Mouse (Mus musculus) midbrain, embryonic 14.5 days (tissue): ENCODE measurements around the gene Hhipl1. TPM values are rescaled to one million over a fixed set of nuclear protein-coding genes. Genes with fewer than 3 reads are reported as not detected.

Source experiments
- ATAC-seq: fragments of 200-750 bp; cut with Nextera tagmentation; 2 replicates; pipeline ENCODE4 v1.8.0; 2017; ENCODE audit warnings: moderate number of reproducible peaks, moderate library complexity; ENCODE audit not compliant: low FRiP score, low TSS enrichment
- DNase-seq: peaks from one replicate; pipeline ENCODE4 v3.0.0-alpha.2; 2015
- H3K27ac ChIP-seq: fragments of 300-500 bp; sonication (generic); replicated peaks from 2 replicates; pipeline ENCODE4 v1.5.1; 2014; ENCODE audit warnings: mild to moderate bottlenecking, low read depth, low read length, moderate library complexity
- H3K27me3 ChIP-seq: fragments of 300-500 bp; sonication (generic); 2 replicates; pipeline ENCODE4 v1.6.1; 2014; ENCODE audit warnings: low read length, control low read depth, mixed read lengths; ENCODE audit not compliant: control insufficient read depth, insufficient read depth
- H3K36me3 ChIP-seq: fragments of 300-500 bp; sonication (generic); 2 replicates; pipeline ENCODE4 v1.6.1; 2014; ENCODE audit warnings: low read length, control low read depth; ENCODE audit not compliant: control insufficient read depth, insufficient read depth
- H3K4me1 ChIP-seq: fragments of 300-500 bp; sonication (generic); 2 replicates; pipeline ENCODE4 v1.6.1; 2014; ENCODE audit warnings: mild to moderate bottlenecking, antibody characterized with exemption, low read length, control low read depth; ENCODE audit not compliant: control insufficient read depth, insufficient read depth
- H3K4me2 ChIP-seq: fragments of 300-500 bp; sonication (generic); 2 replicates; pipeline ENCODE4 v1.6.1; 2014; ENCODE audit warnings: mild to moderate bottlenecking, low read length, moderate library complexity
- H3K4me3 ChIP-seq: fragments of 300-500 bp; sonication (generic); replicated peaks from 2 replicates; pipeline ENCODE4 v1.5.1; 2014; ENCODE audit warnings: low read depth, low read length
- H3K9ac ChIP-seq: fragments of 300-500 bp; sonication (generic); replicated peaks from 2 replicates; pipeline ENCODE4 v1.6.1; 2014; ENCODE audit warnings: mild to moderate bottlenecking, low read length, moderate library complexity
- H3K9me3 ChIP-seq: fragments of 300-500 bp; sonication (generic); 2 replicates; pipeline ENCODE4 v1.6.1; 2016; ENCODE audit warnings: low read length, control low read depth, mixed read lengths; ENCODE audit not compliant: control insufficient read depth
- WGBS: fragments of 180-500 bp; shearing (Covaris S2); extraction: QIAGEN DNeasy Blood & Tissue Kit; methylation state at CpG from one replicate; pipeline ENCODE4 v1.1.7; 2014; 5-methylcytosine and 5-hydroxymethylcytosine counted together
- polyA plus RNA-seq: library from polyadenylated mRNA; unstranded; fragments of >200 nt; fragmentation: Nextera tagmentation; extraction: Ambion mirVana; gene quantifications from 2 replicates; pipeline ENCODE4 v1.2.1, GENCODE M21; 2014

Hhipl1 gene
- polyA plus RNA-seq, 1 experiment from 2014 or later = 1.6 TPM

DNA sequence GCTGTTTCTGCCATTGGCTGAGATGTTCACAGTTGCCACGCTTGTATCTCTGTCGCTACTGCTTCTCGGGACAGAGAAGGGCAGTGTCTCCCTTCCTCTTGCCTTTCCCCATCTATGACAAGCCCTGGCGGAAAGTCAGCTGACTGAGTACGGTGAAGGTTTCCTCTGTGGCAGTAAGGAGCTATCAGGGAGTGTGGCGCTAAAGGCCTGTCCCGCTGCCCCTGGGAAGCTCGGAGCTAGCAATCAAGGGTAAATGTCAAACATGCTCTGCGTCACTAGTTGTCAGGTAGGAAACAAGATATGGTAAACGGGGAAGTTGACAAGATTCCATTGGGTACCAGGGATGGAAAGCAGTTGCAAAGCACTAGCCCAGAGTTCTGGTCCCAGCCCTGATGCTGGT, 9.7 kb downstream of the Hhipl1 start:
- no peak for ATAC-seq
- Histone ChIP-seq H3K27me3 (no peaks in the 10 kb centered on the region), H3K4me1 (peaks cover 25% of the 10 kb centered on the region), H3K9me3 (no peaks in the 10 kb centered on the region), H3K4me3 (no peak overlapping the region), H3K4me2 (no peak overlapping the region), H3K27ac (no peak overlapping the region), H3K36me3 (no peaks in the 10 kb centered on the region), H3K9ac (no peak overlapping the region)
- whole genome bisulfite sequencing = 50% methylated on average over 10 of the region's 10 CpGs
- DNase-seq = no peak

DNA sequence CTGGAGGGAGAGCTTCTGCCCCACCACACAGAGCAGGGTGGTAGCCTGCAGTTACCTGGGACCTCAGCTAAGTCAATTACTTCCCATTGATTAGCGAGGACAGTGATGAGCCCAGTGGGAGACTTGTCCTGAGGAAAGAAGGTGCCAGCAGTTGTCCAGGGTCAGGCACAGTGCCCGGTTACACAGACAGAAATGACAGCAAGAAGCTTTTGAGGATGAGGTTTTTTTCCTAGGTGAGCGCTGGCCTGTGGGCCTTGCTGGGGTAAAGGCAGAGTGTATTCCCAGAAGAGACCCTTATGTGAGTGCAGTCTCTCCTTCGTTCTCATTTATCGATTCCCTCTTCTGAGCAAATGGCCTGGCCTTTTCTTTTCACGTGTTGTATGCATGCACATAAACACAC, 10.6 kb downstream of the Hhipl1 start:
- Histone ChIP-seq H3K4me3 (no peak overlapping the region), H3K9ac (no peak overlapping the region), H3K9me3 (no peaks in the 10 kb centered on the region), H3K4me2 (no peak overlapping the region), H3K36me3 (no peaks in the 10 kb centered on the region), H3K27ac (no peak overlapping the region), H3K4me1 (peaks cover 30% of the 10 kb centered on the region), H3K27me3 (no peaks in the 10 kb centered on the region)
- DNase-seq = no peak
- 29% methylated on average over 6 of the region's 6 CpGs for WGBS
- no peak for ATAC-seq

DNA sequence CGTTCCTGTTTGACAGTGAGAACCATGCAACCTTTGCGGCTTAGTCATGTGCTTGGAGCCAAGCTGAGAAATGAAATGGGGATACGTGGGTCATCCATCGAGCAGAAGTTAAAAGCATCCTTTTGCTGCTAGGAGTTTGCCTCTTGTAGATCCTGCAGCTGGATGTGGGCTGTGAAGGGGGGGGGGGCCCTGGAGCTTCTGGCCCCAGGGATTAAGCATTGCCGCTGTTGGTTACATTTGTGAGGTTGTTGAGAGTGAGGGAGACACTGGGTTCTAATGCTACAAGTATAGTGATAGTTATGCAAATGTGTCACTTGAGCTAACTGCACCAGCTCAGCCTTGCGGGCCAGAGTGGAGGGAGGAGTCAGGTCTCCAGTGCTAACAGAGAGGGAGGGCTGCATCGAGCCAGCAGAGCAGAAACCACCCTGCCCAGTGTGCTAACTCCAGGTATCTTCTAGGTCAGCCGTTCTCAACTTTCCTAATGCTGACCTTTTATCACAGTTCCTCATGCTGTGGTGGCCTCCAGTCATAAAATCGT, 11.2 kb downstream of the Hhipl1 start:
- Histone ChIP-seq H3K9me3 (no peaks in the 10 kb centered on the region), H3K27ac (peak overlapping the region; percentile 52; the same call in 1 of the 2 replicates), H3K4me2 (no peak overlapping the region), H3K36me3 (no peaks in the 10 kb centered on the region), H3K4me3 (no peak overlapping the region), H3K9ac (no peak overlapping the region), H3K4me1 (peaks cover 33% of the 10 kb centered on the region), H3K27me3 (no peaks in the 10 kb centered on the region)
- 2% methylated on average over 9 of the region's 9 CpGs for WGBS
- DNase-seq (no peak), ATAC-seq (no peak)

DNA sequence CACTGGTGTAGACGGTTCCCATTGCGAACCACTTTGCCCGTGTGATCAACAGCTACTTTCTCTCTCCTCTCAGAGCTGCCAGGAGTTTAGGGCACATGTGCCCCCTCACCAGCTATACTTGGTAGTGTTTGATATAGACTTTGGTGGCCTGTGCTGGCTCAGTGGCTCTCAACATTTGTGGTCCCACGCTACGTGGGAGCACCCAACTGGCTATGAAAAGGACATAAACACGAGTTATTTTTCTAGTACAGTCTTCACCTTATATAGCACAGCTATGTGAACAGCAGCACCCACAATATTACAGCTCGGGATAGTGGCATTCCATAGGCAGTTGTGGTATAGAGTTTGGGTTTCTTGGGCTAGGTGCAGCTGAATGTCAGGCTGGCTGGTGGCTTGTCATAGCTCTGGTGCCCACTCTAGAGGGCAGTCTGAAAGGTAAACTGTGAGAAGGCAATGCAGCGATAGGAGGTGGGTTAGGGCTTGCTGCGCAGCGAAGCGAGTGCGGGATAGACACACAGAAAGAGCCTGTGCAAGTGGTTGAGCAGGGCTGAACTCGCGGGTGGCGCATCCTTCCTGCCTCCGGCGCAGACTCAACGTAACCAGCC, 11.9 kb downstream of the Hhipl1 start:
- WGBS = 26% methylated on average over 18 of the region's 18 CpGs
- Histone ChIP-seq H3K4me2 (peak overlapping the region; percentile 39), H3K27me3 (no peaks in the 10 kb centered on the region), H3K9me3 (no peaks in the 10 kb centered on the region), H3K4me3 (no peak overlapping the region), H3K9ac (no peak overlapping the region), H3K36me3 (no peaks in the 10 kb centered on the region), H3K4me1 (peaks cover 33% of the 10 kb centered on the region), H3K27ac (no peak overlapping the region)
- no peak for ATAC-seq
- no peak for DNase-seq

DNA sequence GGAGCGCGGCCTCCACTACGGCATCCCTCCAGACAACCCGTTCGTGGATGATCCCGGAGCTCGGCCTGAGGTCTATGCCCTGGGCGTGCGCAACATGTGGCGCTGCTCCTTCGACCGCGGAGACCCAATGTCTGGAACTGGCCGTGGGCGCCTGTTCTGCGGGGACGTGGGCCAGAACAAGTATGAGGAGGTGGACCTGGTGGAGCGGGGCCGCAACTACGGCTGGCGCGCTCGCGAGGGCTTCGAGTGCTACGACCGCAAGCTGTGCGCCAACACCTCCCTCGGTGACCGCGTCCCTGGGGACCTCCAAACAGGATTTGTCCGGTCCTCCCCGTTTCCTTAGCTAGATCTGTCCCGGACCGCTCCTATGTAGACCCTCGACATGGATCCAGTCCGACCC, 12.4 kb downstream of the Hhipl1 start:
- 23% methylated on average over 37 of the region's 37 CpGs for WGBS
- H3K27ac ChIP-seq = no peak overlapping the region
- no peaks in the 10 kb centered on the region for H3K9me3 ChIP-seq
- no peaks in the 10 kb centered on the region for H3K27me3 ChIP-seq
- peak overlapping the region; percentile 39 for H3K4me2 ChIP-seq
- no peak for DNase-seq
- ATAC-seq = no peak
- H3K9ac ChIP-seq = no peak overlapping the region
- peaks cover 33% of the 10 kb centered on the region for H3K4me1 ChIP-seq
- no peaks in the 10 kb centered on the region for H3K36me3 ChIP-seq
- no peak overlapping the region for H3K4me3 ChIP-seq

DNA sequence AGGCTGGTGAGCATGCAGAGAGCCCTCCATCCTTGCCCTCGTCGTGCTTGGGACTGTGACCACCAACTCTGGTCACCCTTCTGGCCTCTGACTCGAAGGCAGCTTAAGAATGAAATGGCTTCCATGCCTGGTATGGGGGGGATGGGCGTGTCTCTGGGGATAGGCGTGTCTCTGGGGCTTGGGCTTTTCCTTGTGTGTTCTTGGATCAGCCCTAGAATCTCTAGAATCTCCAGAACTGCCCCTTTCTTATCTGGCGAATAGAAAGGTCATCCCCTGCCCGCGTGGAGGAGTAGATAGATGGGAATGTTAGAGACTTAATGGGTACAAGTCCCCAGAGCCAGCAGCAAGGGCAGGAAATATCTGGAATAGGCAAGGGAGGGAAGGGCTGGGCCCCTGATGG, 14.0 kb downstream of the Hhipl1 start:
- H3K9me3 ChIP-seq = no peaks in the 10 kb centered on the region
- peak overlapping the region; percentile 70 for H3K27ac ChIP-seq
- no peak overlapping the region for H3K4me3 ChIP-seq
- H3K4me1 ChIP-seq = peaks cover 33% of the 10 kb centered on the region
- ATAC-seq = no peak
- H3K9ac ChIP-seq = no peak overlapping the region
- H3K36me3 ChIP-seq = no peaks in the 10 kb centered on the region
- WGBS = 5% methylated on average over 8 of the region's 8 CpGs
- no peak overlapping the region for H3K4me2 ChIP-seq
- H3K27me3 ChIP-seq = no peaks in the 10 kb centered on the region
- no peak for DNase-seq

DNA sequence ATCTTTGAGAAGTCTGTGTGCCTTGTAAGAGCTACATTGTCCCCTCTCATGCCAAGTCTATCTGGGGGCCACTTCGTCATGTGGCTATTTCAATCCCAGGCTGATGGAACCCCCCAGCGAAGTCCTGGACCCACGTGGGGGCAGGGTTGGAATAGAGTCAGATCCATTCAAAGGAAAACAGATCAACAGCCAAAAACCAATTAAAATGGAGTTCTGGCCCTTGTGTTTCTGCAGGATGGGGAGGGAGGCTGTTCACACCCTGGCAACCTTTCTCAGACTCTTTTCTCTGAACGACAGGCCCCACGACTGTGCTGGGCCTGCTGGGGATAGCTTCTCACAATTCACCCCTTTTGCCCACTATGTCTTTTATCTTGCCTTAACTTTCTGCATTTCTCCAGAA, 20.3 kb downstream of the Hhipl1 start:
- H3K4me2 ChIP-seq = no peak overlapping the region
- DNase-seq (no peak), ATAC-seq (no peak)
- no peak overlapping the region for H3K27ac ChIP-seq
- no peak overlapping the region for H3K9ac ChIP-seq
- H3K36me3 ChIP-seq = no peaks in the 10 kb centered on the region
- H3K4me3 ChIP-seq = no peak overlapping the region
- 45% methylated on average over 5 of the region's 5 CpGs for WGBS
- H3K27me3 ChIP-seq = peaks cover 17% of the 10 kb centered on the region
- H3K4me1 ChIP-seq = peaks cover 19% of the 10 kb centered on the region
- H3K9me3 ChIP-seq = no peaks in the 10 kb centered on the region

DNA sequence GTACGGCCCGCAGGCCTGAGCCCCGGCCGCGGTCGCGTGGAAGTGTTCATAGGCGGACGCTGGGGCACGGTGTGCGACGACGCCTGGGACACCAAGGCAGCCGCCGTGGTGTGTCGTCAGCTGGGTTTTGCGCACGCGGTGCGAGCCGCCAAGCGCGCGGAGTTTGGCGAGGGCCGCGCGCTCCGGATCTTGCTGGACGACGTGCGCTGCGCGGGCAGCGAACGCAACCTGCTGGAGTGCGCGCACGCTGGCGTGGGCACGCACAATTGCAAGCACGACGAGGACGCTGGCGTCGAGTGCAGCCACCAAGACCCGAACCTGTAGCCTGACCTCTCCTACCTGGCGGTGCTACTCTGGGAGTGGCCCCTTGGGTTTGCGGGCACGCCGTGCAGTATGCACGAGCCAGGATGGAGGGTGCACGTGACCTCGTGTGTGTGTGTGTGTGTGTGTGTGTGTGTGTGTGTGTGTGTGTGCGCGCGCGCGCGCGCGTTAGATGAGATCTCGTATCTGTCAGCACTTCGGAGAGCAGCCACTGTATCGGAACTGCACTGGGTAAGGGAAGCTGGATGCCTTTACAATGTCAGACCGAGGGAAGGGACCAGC, 21.9 kb downstream of the Hhipl1 start:
- peaks cover 14% of the 10 kb centered on the region for H3K4me1 ChIP-seq
- WGBS = 6% methylated on average over 65 of the region's 66 CpGs
- DNase-seq = peak; percentile 91
- H3K4me3 ChIP-seq = peak overlapping the region; percentile 40
- ATAC-seq = peak; percentile 66
- H3K27ac ChIP-seq = no peak overlapping the region
- H3K9ac ChIP-seq = peak overlapping the region; percentile 56
- no peaks in the 10 kb centered on the region for H3K36me3 ChIP-seq
- no peaks in the 10 kb centered on the region for H3K9me3 ChIP-seq
- H3K4me2 ChIP-seq = peak overlapping the region; percentile 73
- H3K27me3 ChIP-seq = peaks cover 17% of the 10 kb centered on the region

DNA sequence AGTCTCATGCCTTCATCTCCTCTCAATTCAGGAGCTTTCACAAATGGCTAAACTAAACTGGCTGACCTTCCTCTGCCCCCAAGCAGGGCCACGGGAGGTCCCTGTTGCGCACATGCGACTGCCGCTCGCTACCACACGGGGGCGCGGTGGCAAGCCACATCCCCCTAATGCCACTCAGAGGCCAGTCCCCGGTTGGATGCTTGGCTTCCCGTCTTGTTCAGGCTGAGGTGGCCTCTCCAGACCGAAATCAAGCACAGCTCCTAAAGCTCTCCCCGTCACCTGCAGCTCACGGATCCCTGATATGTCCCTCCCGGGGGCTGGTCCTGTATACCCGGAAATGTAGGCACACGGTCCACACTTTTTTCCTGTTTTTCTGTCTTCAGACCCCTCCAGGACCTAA, 27.0 kb downstream of the Hhipl1 start:
- Histone ChIP-seq H3K4me1 (peaks cover 19% of the 10 kb centered on the region), H3K9me3 (no peaks in the 10 kb centered on the region), H3K36me3 (no peaks in the 10 kb centered on the region), H3K9ac (0 out of 2 replicates have a peak overlapping the region, but pooled peaks have one; percentile 9), H3K27me3 (peaks cover 13% of the 10 kb centered on the region), H3K4me2 (peak overlapping the region; percentile 98), H3K27ac (no peak overlapping the region), H3K4me3 (peak overlapping the region; percentile 64)
- ATAC-seq (peak; percentile 34; the same call in 1 of the 2 replicates), DNase-seq (peak; percentile 89)
- WGBS = 1% methylated on average over 16 of the region's 16 CpGs
